Mouse (Mus musculus): ENCODE measurements at regions not wholly inside any gene's neighbourhood (a gene's known extent, or its start where the extent isn't known, plus 50 kb on each side); places are given as distances from the start of the nearest gene placed in this dataset.

DNA sequence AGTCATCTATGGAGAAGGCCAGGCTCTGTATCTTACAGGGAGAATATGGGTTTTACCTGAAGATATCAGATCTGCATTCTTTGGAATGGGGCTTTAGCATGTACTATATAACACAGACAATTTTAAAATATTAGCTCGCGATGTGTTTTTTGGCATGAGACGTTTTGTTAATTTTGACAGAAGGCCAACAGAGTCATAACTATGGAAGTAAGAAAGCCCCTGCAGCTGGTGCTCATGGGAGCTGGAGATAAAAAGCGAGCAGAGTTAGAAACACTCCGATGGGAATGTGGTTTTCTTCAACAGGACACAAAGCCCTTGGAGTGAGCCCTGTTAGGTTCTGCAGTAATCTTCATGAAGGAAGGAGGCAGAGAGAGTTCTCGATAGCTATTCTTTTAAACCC, 176.6 kb downstream of the Rps12 start:
- TF ChIP-seq CTCF (IDR thresholded peaks at IDR 0.05; ENCODE audit: low read depth) = no peak
- TF ChIP-seq EP300 (IDR thresholded peaks at IDR 0.05; ENCODE audit: low read depth) = no peak
